Mouse (Mus musculus) megakaryocyte, adult 5-6 weeks (primary cell): ENCODE results near the gene Serpina1b. TPM values are rescaled to one million over a fixed set of nuclear protein-coding genes. Genes with fewer than 3 reads are reported as not detected.
"Not testable (repeated sequence)": the region's sequence is repeated elsewhere in the genome, so short reads cannot be mapped to it uniquely, and the experiment has no call there.

Experiments used
- ATAC-seq: 2 replicates; pipeline ENCODE4 v1.8.0; 2016; ENCODE audit warnings: mild to moderate bottlenecking, inconsistent platforms; ENCODE audit not compliant: poor library complexity, severe bottlenecking
- total RNA-seq, 2 experiments: library from RNA; stranded (forward) in 1 of 2; stranded (reverse) in 1 of 2; fragments of 153-499, 151-499 nt in 1 of 2; fragments of 221-1000, 200-1000 nt in 1 of 2; gene quantifications; 2 replicates each; pipeline versions ENCODE4 v1.2.3 to v1.2.4; 2015 to 2017

The Serpina1b gene
- total RNA-seq, 2 experiments from 2014 or later, result not detected

- no peak for ATAC-seq
Measured at GRCm38 (mm10) chr12:103705547-103705946, 124.6 kb downstream of the Serpina1b start.

- no peak for ATAC-seq
Measured at GRCm38 (mm10) chr12:103700144-103700750, 129.9 kb downstream of the Serpina1b start.

GRCm38 (mm10) chr12:103695429-103695828 is 134.7 kb downstream of the Serpina1b start, which contains the start of gene Serpina1f:
TSS of gene Serpina1f (minus strand) at chr12:103695529.
- no peak for ATAC-seq

- no peak for ATAC-seq
Measured at GRCm38 (mm10) chr12:103688221-103688814, 141.9 kb downstream of the Serpina1b start.

- ATAC-seq, result no peak
Measured at GRCm38 (mm10) chr12:103687021-103687420, 143.2 kb downstream of the Serpina1b start.

GRCm38 (mm10) chr12:103686050-103686449 is 144.1 kb downstream of the Serpina1b start:
- no peak for ATAC-seq

GRCm38 (mm10) chr12:103685386-103685785 is 144.8 kb downstream of the Serpina1b start:
- no peak for ATAC-seq

- no peak for ATAC-seq
Measured at GRCm38 (mm10) chr12:103683775-103684174, 146.4 kb downstream of the Serpina1b start.

- ATAC-seq, result no peak
Measured at GRCm38 (mm10) chr12:103681739-103682138, 148.4 kb downstream of the Serpina1b start.

- no peak for ATAC-seq
Measured at GRCm38 (mm10) chr12:103681169-103681568, 149.0 kb downstream of the Serpina1b start.

GRCm38 (mm10) chr12:103679853-103680252 is 150.3 kb downstream of the Serpina1b start:
- ATAC-seq, result not testable (repeated sequence)

Other genes starting within 250 kb of the Serpina1b start
- not detected in 2 replicates for gene Serpina10, start 198.9 kb downstream of the Serpina1b start, total RNA-seq (2015)
- gene Serpina10, start 198.9 kb downstream of the Serpina1b start, total RNA-seq (2017), result 0.08 TPM in 1 of 2 replicates, not detected in the other
- gene Serpina6, start 173.2 kb downstream of the Serpina1b start, total RNA-seq (2015), result not detected in 2 replicates
- gene Serpina6, start 173.2 kb downstream of the Serpina1b start, total RNA-seq (2017), result not detected in 2 replicates
- not detected in 2 replicates for gene Serpina16, start 154.2 kb downstream of the Serpina1b start, total RNA-seq (2015)
- gene Serpina16, start 154.2 kb downstream of the Serpina1b start, total RNA-seq (2017), result not detected in 2 replicates
- not detected in 2 replicates for gene Serpina1f, start 134.8 kb downstream of the Serpina1b start, total RNA-seq (2015)
- gene Serpina1f, start 134.8 kb downstream of the Serpina1b start, total RNA-seq (2017), result not detected in 2 replicates
- gene Serpina1d, start 56.8 kb downstream of the Serpina1b start, total RNA-seq (2015), result not detected in 2 replicates
- not detected in 2 replicates for gene Serpina1d, start 56.8 kb downstream of the Serpina1b start, total RNA-seq (2017)
- gene Serpina1a, start 33.2 kb upstream of the Serpina1b start, total RNA-seq (2015), result not detected in 2 replicates
- gene Serpina1a, start 33.2 kb upstream of the Serpina1b start, total RNA-seq (2017), result not detected in 2 replicates
- not detected in 2 replicates for gene Serpina1c, start 74.5 kb upstream of the Serpina1b start, total RNA-seq (2015)
- gene Serpina1c, start 74.5 kb upstream of the Serpina1b start, total RNA-seq (2017), result not detected in 2 replicates
- gene Serpina1e, start 128.6 kb upstream of the Serpina1b start, total RNA-seq (2015), result not detected in 2 replicates
- gene Serpina1e, start 128.6 kb upstream of the Serpina1b start, total RNA-seq (2017), result not detected in 2 replicates
- 0.22 and 0.34 TPM in 2 replicates for gene Serpina11, start 159.6 kb upstream of the Serpina1b start, total RNA-seq (2015)
- 0.77 and 1.3 TPM in 2 replicates for gene Serpina11, start 159.6 kb upstream of the Serpina1b start, total RNA-seq (2017)
- gene Serpina9, start 183.4 kb upstream of the Serpina1b start, total RNA-seq (2015), result not detected in 2 replicates
- not detected in 2 replicates for gene Serpina9, start 183.4 kb upstream of the Serpina1b start, total RNA-seq (2017)
- 0.05 and 0.07 TPM in 2 replicates for gene Serpina12, start 214.1 kb upstream of the Serpina1b start, total RNA-seq (2015)
- not detected in 2 replicates for gene Serpina12, start 214.1 kb upstream of the Serpina1b start, total RNA-seq (2017)